Mouse (Mus musculus) urinary bladder, postnatal 10 days (tissue): ENCODE measurements around the gene Cbx5.

Experiments used
- DNase-seq: peaks from one replicate; pipeline ENCODE4 v3.0.0; 2022; ENCODE audit warnings: low spot score

The Cbx5 gene

DNA sequence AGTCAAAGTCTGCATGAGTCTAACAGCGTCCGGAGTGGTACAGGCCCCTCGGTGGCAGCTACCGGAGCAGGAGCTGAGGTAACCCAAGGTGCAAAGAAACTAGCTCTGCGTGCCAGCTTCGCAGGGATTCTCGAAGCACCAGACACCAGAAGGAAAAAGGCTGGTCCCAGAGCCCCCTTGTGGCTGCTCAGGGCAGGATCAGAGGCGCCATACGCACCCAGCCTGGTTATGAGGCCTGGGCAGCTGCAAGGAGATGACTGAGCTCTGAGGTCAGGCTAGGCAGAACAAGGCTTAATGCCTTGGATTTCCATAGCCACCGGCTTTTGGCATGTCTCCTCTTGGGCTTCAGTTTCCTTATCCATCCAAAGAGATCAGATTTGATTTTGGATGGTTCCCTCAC lies 67.1 kb downstream of the Cbx5 start:
- no peak for DNase-seq

DNA sequence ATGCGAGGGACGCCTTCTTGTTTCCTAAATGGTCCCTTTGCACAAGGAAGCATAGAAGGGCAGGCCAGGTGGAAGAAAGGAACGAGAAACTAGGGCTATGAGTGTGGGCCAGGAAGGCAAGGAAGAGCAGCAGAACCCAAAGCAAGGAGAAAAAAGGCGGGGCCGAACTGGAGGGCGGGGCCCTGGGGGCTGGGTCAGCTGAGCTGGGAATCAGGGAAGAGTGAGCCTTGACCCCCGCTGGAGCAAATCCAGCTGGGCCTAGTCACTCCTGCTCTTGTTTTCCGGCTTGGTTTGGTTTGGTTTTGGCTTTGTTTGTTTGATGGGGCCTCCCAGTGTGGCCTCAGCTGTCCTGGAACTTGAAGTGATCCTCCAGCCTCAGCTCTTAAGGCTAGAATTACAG lies 68.3 kb downstream of the Cbx5 start:
- DNase-seq, result no peak

- no peak for DNase-seq
Measured at GRCm38 (mm10) chr15:103170316-103170679, 69.3 kb downstream of the Cbx5 start.

DNA sequence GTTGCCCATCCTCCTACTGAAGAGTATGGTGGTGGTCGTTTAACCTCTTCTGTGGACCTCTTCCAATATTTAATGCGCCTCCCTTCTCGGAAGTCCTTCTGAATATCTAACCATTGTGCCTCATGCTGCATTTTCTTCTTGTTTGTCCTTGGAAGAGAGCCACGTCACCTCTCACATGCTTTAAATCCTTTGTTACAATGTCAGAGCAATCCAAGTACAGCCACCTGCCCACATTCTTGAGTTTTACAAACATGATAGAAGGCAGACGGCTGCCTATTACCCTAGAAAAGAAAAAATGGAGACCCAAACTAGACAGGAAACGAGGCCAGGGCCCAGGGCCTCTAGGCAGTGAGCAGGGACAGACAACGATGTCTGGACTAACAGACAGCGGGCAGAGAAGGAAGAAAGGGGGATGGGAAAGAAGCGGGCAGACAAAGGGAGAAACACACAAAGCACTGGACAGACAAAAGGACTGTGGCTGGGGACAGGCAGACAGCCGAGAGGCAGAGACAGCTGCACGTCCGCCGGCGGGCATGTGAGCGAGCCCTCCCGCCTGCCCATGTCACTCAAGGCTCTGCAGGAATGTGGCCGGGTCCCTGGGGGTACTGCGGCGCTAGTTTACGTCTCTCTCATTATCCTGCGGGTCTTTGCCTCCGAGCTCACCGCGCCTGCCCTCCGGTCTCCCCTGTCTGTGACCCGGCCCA lies 69.9 kb downstream of the Cbx5 start:
- no peak for DNase-seq

DNA sequence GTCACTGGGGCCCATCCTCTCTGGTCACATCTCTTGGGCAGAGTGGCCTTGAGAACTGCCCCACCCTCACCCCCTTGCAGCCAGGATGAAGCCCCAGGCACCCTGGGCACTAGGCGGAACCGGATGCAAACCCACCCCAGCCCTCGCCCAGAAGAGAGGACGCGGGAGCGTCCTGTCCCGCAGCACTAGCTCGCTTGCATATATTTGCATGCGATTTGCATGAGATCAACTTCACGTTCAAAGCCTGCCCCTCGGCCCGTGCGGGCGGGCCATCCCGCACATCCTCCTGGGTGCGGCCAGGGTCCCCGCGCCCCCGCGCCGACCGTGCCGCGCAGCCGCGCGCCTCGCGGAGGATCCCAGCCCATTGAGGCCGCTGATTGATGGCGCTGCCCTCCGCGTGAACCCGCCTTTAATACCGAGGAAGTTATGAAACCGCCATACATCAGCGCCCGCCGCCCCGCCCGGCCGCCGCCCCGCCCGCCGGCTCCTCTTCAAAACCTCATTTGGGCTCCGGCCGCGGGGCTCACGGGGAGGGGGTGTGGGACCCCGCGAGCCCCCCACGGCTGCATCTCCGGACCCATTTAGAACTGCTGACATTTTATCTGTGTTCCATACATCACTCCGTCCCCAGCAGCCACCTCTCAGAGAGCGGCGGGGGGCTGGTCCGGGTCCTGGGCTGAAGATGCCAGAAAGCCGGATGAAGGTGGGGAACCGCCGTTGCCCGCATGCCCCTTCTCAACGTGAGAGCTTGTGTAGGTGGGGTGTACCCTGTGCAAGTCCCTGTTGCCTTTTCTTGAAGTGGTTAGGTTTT lies 70.6 kb downstream of the Cbx5 start:
- no peak for DNase-seq

- no peak for DNase-seq
Measured at GRCm38 (mm10) chr15:103167786-103168185, 71.8 kb downstream of the Cbx5 start.

- DNase-seq, result no peak
Measured at GRCm38 (mm10) chr15:103167042-103167615, 72.5 kb downstream of the Cbx5 start, which contains the start of gene Smug1. Gene Smug1 (minus strand): TSS chr15:103167092.

- no peak for DNase-seq
Measured at GRCm38 (mm10) chr15:103165924-103166323, 73.7 kb downstream of the Cbx5 start.

DNA sequence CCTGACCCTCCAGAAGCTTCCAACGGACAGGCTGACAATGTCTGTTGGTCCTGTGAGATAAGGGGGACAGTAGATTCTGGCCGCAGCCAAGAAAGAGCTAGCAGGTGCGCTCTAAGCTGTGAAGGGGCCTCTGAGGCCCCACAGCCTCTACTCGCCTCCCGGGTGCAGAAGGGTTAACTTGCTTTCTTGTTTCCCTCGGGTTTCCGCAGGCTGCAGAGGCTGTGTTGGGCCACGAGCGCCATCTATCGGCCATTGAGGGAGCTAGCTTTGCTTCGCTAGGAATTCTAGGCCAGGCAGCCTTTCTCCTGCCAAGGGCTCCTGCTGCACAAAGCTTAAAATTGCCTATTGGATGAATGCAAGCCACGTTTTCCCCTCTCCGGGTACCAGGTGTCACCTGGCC lies 74.2 kb downstream of the Cbx5 start:
- peak; percentile 55 for DNase-seq

GRCm38 (mm10) chr15:103163182-103163919 lies 76.3 kb downstream of the Cbx5 start:
- DNase-seq, result peak; percentile 43

GRCm38 (mm10) chr15:103157585-103157984 lies 82.0 kb downstream of the Cbx5 start:
- DNase-seq, result no peak

DNA sequence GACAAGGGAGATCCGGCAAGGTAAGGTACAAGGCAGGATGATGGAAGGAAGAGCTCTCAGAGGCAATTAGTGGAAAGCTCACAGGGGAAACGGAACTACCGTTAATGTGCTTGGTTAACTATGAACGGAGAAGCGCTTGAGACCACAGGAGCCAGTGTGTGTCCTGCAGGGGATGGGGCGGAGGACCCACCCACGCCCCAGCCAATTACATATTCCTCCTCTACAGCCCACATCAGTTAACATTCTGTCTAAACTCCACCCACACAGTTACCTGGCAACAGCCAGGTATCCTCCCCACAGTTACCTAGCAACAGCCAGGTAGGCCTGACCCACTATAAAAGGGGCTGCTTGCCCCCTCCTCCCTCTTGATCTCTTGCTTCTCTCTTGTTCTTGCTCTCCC lies 82.7 kb downstream of the Cbx5 start:
- DNase-seq, result no peak

DNA sequence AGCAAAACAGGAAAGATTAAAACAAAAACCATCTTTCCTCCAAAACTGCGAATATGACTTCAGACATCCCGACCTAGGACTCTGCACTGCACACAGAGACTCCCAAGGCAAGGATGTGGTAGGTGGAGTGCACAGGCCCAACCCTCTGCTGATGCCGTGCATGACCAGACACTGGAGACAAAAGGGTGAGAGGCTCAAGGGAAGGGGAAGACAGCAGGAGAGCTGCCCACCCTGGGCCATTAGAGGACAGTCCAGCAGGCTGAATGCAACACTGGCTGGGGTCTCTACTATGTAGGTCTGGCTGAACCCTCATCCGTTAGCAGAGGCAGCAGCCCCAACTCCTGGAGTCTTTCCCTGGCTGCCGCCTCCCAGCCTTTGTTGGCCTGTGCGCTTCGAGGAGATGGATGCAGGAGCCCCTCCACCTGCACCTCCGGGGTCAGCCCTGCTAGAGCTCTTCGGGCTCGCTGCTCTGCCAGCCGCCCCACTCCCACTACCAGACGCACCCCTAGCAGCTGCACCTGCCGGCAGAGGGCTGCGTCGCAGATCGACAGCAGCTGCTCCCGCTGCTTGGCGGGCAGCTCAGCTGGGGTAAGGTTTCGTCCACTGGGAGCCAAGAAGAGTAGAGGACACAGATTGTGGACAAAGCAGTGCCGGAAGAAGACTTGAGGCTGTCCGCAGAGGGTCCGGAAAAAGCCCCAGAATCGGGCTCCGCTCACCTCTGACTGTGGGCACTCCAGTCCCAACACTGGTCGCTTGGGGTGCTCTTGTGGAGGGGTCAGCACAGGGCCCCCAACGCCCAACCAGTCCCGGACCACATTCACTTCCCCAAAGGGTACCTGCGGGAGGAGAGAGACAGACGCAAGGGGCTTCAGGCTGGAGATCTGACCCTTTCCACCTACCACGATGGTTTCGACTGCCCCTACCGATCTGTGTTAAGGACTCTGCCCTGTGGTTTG lies 84.0 kb downstream of the Cbx5 start:
- DNase-seq, result no peak

DNA sequence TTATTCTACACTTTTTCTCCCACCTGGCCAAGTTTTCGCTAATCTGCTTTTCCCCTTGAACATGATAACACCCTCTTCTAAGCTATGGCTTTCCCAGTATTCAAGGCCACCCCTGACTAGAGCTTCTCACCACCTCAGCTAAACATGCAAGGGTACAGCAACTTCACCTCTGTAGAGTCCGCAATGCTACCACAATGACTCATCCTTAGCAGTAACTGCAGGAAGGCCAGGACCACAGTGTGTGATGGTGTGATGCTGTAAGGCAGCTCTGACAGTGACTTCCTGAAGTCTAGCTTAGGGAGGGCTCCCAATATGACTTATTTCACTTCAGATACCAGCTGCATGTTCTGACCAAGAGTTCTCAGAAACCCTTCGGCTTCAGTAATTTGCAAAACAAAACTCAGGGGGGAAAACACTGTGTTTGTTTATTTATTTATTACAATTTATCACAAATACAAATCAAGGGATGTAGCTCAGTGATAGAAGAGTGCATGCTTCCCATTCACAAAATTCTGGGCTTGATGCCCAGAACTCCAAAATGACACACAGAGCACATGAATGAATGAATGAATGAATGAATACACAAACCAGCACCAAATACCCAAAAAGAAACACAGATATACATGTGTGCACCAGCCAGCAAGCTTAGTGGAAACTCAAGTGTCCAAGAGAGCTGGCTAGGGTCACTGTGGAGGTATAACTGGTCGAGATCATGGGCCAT lies 86.6 kb downstream of the Cbx5 start:
- no peak for DNase-seq

- DNase-seq, result no peak
Measured at GRCm38 (mm10) chr15:103152371-103152770, 87.2 kb downstream of the Cbx5 start.

DNA sequence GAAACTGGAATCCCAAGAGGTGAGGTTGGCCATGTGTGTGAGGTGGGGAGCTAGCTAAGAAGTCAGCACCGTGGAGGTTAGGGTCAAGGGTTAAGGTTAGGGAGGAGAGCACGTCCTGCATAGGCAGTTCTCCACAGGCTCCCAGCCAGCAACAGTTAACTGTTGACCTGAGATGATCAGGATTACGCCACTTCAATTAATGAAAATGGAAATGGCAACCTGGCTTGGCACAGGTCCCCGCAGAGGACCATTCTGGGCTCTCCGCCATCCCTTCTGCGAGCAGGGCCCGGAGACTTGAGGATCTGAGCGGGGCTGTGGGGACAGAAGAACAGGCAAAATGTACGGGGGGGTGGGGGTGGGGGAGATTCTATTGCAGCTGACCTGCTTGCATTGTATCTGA lies 91.8 kb downstream of the Cbx5 start:
- no peak for DNase-seq

GRCm38 (mm10) chr15:103147422-103147690 lies 92.3 kb downstream of the Cbx5 start:
- no peak for DNase-seq

DNA sequence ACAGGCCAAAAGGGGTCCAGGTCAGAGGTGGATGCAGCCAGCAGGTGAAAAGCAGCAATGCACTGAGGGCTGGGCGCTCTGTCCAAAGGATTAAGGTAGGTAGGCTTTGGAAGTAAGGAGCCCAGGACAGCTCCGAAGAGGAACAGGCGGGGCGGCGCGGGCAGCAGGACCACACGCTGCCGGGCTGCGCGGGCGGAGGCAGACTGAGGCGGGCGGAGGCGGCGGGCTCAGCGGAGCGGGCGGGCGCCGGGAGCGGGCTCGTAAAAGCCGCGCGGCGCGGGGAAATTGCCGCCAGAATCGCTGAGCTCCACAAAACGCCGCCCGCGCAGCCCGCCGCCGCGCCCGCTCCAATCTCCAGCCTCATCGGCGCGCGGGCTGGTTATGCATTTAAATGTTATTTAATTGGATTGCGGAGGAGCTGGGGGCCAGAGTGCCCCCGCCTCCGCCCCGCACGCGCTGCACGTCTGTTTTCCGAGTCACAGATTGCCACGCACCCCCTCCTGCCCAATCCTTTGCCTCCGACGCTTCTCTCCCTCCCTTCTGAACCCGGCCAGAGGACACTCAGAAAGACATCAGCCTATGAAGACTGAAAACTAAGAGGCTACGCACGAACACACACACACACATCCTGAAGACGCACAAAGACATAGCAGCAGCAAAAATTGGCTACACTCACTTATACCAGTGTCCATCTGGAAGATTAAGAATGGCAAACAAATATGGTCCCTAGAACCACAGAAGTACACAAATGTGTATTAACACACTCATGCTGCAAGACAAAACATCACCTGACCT lies 92.8 kb downstream of the Cbx5 start:
- DNase-seq, result no peak

DNA sequence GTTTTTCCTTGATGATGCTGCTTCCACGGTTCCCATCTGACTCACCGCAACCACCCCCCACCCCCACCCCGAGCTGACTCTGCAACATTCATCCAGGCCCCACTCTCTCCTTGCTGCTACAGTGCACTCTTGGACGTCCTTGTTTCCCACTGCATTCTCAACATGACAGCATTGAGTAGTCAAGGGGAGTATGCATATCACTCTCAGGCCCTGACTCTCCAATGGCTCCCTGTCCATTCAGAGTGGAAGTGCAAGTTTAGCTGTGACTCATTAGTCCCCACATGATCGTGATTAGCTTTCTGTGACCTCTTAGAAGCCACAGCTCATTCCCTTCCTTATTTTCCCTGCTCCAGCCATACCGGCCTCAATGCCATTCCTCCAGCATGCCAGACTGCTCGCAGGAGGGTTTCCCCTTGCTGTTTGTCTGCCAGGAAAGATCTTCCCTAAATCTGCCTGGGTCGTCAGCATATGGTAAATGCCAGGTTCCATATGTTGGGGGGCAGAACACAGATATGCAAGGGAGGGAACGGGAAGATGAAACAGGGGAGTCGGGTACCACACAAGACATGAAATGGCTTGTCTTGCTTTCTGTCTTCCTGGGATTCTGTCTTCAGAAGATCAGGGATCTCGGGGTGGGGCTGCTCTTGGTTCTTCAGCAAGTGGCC lies 93.8 kb downstream of the Cbx5 start:
- no peak for DNase-seq

DNA sequence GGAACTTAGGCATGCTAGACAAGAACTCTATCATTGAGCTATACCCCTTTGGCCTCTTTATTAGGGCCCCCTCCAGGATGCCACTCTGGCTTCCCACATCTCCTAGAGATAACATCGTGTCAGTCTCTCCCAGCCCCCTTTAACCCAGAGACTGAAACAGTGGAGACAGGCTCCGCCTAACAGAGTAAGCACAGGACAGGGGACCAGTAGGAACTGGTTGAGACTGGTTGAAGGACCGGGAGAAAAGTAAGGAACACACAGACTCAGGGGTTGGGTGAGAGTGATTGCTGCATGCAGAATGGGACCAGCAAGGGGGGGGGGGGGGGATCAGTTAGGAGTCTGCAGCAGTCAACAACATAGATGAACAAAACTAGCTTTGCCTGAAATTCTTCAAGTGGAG lies 95.4 kb downstream of the Cbx5 start:
- no peak for DNase-seq
